Mouse (Mus musculus) myocyte (in vitro differentiated cells): ENCODE data around the gene Lbr. TPM values are rescaled to one million over a fixed set of nuclear protein-coding genes. Genes with fewer than 3 reads are reported as not detected.
"Not testable (repeated sequence)": the region's sequence is repeated elsewhere in the genome, so short reads cannot be mapped to it uniquely, and the experiment has no call there.

Experiments
- H3K27me3 ChIP-seq: one replicate; pipeline ENCODE4 v1.6.1; 2011; ENCODE audit not compliant: control insufficient read depth, insufficient read depth, insufficient read length
- H3K36me3 ChIP-seq: one replicate; pipeline ENCODE4 v1.6.1; 2011; ENCODE audit not compliant: control insufficient read depth, insufficient read depth
- H3K4me2 ChIP-seq: one replicate; pipeline ENCODE4 v1.6.1; 2011; ENCODE audit warnings: low read depth, control low read depth
- H3K4me3 ChIP-seq: one replicate; pipeline ENCODE4 v1.5.1; 2011; ENCODE audit warnings: mild to moderate bottlenecking, control low read depth, moderate library complexity
- H3K79me2 ChIP-seq: one replicate; pipeline ENCODE4 v1.6.1; 2011; ENCODE audit not compliant: control insufficient read depth, insufficient read depth
- H3ac ChIP-seq: one replicate; pipeline ENCODE4 v1.6.1; 2011; ENCODE audit not compliant: control insufficient read depth, insufficient read length
- CEBPB ChIP-seq: IDR thresholded peaks from 2 replicates; pipeline ENCODE4 v1.6.1; 2011; ENCODE audit warnings: mild to moderate bottlenecking, moderate library complexity; ENCODE audit not compliant: poor library complexity, insufficient read depth, severe bottlenecking
- E2F4 ChIP-seq: IDR thresholded peaks from one replicate; pipeline ENCODE4 v1.6.1; 2011; ENCODE audit warnings: mild to moderate bottlenecking, control low read depth, moderate library complexity; ENCODE audit not compliant: insufficient read depth
- MAX ChIP-seq: IDR thresholded peaks from one replicate; pipeline ENCODE4 v1.6.1; 2011; ENCODE audit warnings: low read depth, mild to moderate bottlenecking, control low read depth
- MYOD1 ChIP-seq, 3 experiments: IDR thresholded peaks; one replicate each; pipeline ENCODE4 v1.6.1; 2011; ENCODE audit warnings: control low read depth in 2 of 3, low read depth in 2 of 3, mild to moderate bottlenecking in 2 of 3, moderate library complexity in 1 of 3; ENCODE audit not compliant: insufficient read length in 2 of 3, control insufficient read depth in 1 of 3
- MYOG ChIP-seq, 3 experiments: IDR thresholded peaks; one replicate each; pipeline ENCODE4 v1.6.1; 2011; ENCODE audit warnings: control low read depth in 2 of 3, low read depth in 2 of 3, mild to moderate bottlenecking in 2 of 3; ENCODE audit not compliant: insufficient read length in 2 of 3, control insufficient read depth in 1 of 3, insufficient read depth in 1 of 3
- POLR2A ChIP-seq: IDR thresholded peaks from one replicate; pipeline ENCODE4 v1.6.1; 2011; ENCODE audit warnings: low read depth, mild to moderate bottlenecking, control low read depth, moderate library complexity; ENCODE audit not compliant: insufficient read length
- POLR2AphosphoS2 ChIP-seq: IDR thresholded peaks from one replicate; pipeline ENCODE4 v1.6.1; 2011; ENCODE audit warnings: low read depth, control low read depth; ENCODE audit not compliant: insufficient read length
- REST ChIP-seq: IDR thresholded peaks from one replicate; pipeline ENCODE4 v1.6.1; 2011; ENCODE audit warnings: mild to moderate bottlenecking, control low read depth, moderate library complexity; ENCODE audit not compliant: insufficient read depth, insufficient read length
- SRF ChIP-seq: IDR thresholded peaks from one replicate; pipeline ENCODE4 v1.6.1; 2011; ENCODE audit warnings: low read depth; ENCODE audit not compliant: control insufficient read depth, insufficient read length
- TCF12 ChIP-seq: IDR thresholded peaks from one replicate; pipeline ENCODE4 v1.6.1; 2011; ENCODE audit warnings: mild to moderate bottlenecking, control low read depth; ENCODE audit not compliant: poor library complexity, insufficient read depth, severe bottlenecking
- TCF3 ChIP-seq: IDR thresholded peaks from one replicate; pipeline ENCODE4 v1.6.1; 2011; ENCODE audit warnings: low read depth, control low read depth; ENCODE audit not compliant: insufficient read length
- USF1 ChIP-seq: IDR thresholded peaks from one replicate; pipeline ENCODE4 v1.6.1; 2011; ENCODE audit warnings: low read depth, mild to moderate bottlenecking, control low read depth, moderate library complexity
- polyA plus RNA-seq: library from polyadenylated mRNA; unstranded; fragments of >200 nt; fragmentation: generic; extraction: Trizol; gene quantifications from one replicate; pipeline ENCODE4 v1.2.1, GENCODE M21; 2012; ENCODE audit warnings: missing spikeins

Gene Lbr
- polyA plus RNA-seq, 1 experiment = 15.1 TPM

DNA sequence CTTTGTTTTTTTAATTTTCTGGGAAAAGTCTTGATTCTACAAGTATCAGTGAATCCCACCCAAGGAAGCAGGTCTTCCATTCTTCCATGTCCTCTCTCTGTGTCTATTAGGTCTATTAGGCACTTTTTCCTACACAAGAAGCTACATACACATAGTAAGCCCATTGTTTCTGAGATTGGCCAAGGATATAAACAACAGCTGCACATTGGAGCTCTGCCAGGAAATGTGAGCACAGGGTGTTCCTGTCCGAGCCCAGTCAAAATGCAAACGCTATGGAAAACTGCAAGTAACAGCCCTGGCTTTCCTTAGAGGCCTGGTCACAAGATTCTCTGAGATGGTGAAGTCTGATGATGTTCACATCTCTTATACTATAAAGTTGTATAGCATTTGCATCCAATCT, 49.3 kb downstream of the Lbr start:
- Histone ChIP-seq H3K27me3 (no peaks in the 10 kb centered on the region), H3K4me3 (no peak overlapping the region), H3K36me3 (no peaks in the 10 kb centered on the region), H3K79me2 (no peaks in the 10 kb centered on the region), H3ac (no peak overlapping the region), H3K4me2 (no peak overlapping the region)
- TF ChIP-seq MYOG (IDR thresholded peaks at IDR 0.05; ENCODE audit: control insufficient read depth in 1 of 3, insufficient read depth in 1 of 3, insufficient read length in 2 of 3, low read depth in 2 of 3) (no peak), CEBPB (no peak), E2F4 (no peak), USF1 (no peak), POLR2A (no peak), POLR2AphosphoS2 (no peak), MAX (no peak), MYOD1 (IDR thresholded peaks at IDR 0.05; ENCODE audit: control insufficient read depth in 1 of 3, insufficient read length in 2 of 3, low read depth in 2 of 3) (no peak), REST (no peak), TCF12 (no peak), SRF (no peak), TCF3 (no peak)

DNA sequence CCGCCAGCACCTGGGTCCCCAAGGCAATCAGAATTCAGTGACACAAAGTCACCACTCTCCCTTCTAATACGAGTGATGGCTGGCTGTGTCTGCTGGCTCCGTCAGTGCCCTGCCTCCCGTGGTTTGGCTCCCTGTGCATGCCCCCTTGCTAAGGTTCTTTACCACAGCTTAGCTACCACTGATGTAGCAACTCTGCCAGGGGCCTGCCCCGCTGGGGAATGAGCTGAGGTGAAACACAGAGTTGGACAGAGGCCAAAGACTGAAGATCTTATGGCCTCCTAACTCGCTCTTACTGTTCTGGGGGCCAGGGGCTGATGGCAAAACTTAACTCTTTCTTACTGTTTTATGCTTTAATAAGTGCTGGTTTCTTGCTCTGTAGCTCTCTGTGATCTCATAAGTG, 52.9 kb downstream of the Lbr start:
- TF ChIP-seq POLR2A (no peak), TCF12 (no peak), REST (no peak), POLR2AphosphoS2 (no peak), MYOG (IDR thresholded peaks at IDR 0.05; ENCODE audit: control insufficient read depth in 1 of 3, insufficient read depth in 1 of 3, insufficient read length in 2 of 3, low read depth in 2 of 3) (no peak), MAX (no peak), SRF (no peak), E2F4 (no peak), MYOD1 (IDR thresholded peaks at IDR 0.05; ENCODE audit: control insufficient read depth in 1 of 3, insufficient read length in 2 of 3, low read depth in 2 of 3) (no peak), CEBPB (no peak), USF1 (no peak), TCF3 (no peak)
- no peak overlapping the region for H3ac ChIP-seq
- H3K27me3 ChIP-seq = no peaks in the 10 kb centered on the region
- no peak overlapping the region for H3K4me3 ChIP-seq
- H3K79me2 ChIP-seq = no peaks in the 10 kb centered on the region
- no peak overlapping the region for H3K4me2 ChIP-seq
- H3K36me3 ChIP-seq = no peaks in the 10 kb centered on the region

DNA sequence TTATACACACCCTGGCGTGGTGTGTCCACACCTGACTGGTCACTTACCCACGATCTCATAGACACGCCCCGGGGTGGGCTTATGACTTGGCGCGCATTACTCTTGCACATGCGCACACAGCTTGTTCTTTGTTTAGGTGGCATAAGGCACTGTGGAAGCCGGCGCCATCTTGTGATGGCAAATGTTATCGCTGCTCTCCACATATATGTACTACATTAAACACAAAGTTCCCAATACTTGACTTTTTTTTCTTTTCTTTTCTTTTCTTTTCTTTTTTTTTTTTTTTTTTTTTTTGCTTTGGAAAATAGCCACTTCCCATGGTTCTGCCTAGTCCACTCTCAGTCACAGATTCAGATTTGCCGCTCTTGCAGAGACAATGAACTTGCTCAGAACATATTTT, 60.2 kb downstream of the Lbr start:
- not testable (repeated sequence) for H3K4me3 ChIP-seq, H3K4me2 ChIP-seq, H3ac ChIP-seq

DNA sequence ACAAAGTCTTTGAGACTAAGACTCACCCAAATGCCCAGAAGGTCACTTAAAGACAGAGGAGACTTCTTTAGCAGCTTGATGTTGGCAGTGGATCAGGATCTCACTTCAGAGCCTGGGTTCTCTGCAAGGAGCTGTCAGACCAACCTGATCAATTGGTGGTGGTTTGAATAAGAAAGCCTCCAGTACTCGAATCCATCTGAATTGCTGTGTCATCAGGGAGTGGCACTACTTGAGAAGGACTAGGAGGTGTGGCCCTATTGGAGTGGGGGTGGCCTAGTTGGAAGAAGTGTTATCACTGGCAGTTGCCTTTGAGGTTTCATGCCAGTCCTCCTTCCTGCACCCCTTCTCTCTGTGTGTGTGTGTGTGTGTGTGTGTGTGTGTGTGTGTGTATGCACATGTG, 66.3 kb downstream of the Lbr start:
- no peak overlapping the region for H3K4me2 ChIP-seq
- no peaks in the 10 kb centered on the region for H3K79me2 ChIP-seq
- H3K27me3 ChIP-seq = no peaks in the 10 kb centered on the region
- no peaks in the 10 kb centered on the region for H3K36me3 ChIP-seq
- no peak overlapping the region for H3ac ChIP-seq
- no peak for TF ChIP-seq POLR2AphosphoS2
- TF ChIP-seq E2F4 = no peak
- TF ChIP-seq SRF = no peak
- no peak for TF ChIP-seq MAX
- TF ChIP-seq POLR2A = no peak
- no peak for TF ChIP-seq MYOD1 (IDR thresholded peaks at IDR 0.05; ENCODE audit: control insufficient read depth in 1 of 3, insufficient read length in 2 of 3, low read depth in 2 of 3)
- no peak for TF ChIP-seq TCF3
- TF ChIP-seq REST = no peak
- no peak for TF ChIP-seq TCF12
- TF ChIP-seq CEBPB = no peak
- no peak for TF ChIP-seq MYOG (IDR thresholded peaks at IDR 0.05; ENCODE audit: control insufficient read depth in 1 of 3, insufficient read depth in 1 of 3, insufficient read length in 2 of 3, low read depth in 2 of 3)
- no peak for TF ChIP-seq USF1
- no peak overlapping the region for H3K4me3 ChIP-seq

More for the DNA sequence above, 60.2 kb downstream of the Lbr start:
- H3K27me3 ChIP-seq, H3K79me2 ChIP-seq, H3K36me3 ChIP-seq: not testable (repeated sequence)

DNA sequence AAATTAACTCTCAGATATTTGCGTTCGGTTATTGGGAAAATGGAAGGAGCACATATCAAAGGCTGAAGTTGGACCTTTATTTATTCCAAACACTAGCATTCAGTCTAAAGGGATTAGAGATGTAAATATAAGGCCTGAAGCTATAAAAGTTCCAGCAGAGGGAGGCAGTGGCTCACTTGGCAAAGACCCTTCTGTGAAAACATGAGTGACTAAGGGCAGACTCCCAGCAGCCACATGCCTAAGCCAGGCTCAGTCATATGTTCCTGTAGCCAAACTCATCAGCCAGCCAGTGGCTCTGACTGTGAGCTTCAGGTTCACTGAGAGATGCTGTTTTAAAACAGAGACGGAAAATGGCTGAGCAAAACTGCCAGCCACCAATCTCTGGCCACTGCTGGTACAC, 71.0 kb downstream of the Lbr start:
- Histone ChIP-seq H3K79me2 (no peaks in the 10 kb centered on the region), H3K4me2 (no peak overlapping the region), H3ac (no peak overlapping the region), H3K27me3 (no peaks in the 10 kb centered on the region), H3K36me3 (no peaks in the 10 kb centered on the region), H3K4me3 (no peak overlapping the region)
- TF ChIP-seq TCF12 (no peak), MYOD1 (IDR thresholded peaks at IDR 0.05; ENCODE audit: control insufficient read depth in 1 of 3, insufficient read length in 2 of 3, low read depth in 2 of 3) (no peak), MAX (no peak), E2F4 (no peak), CEBPB (no peak), POLR2A (no peak), REST (no peak), MYOG (IDR thresholded peaks at IDR 0.05; ENCODE audit: control insufficient read depth in 1 of 3, insufficient read depth in 1 of 3, insufficient read length in 2 of 3, low read depth in 2 of 3) (no peak), TCF3 (no peak), USF1 (no peak), POLR2AphosphoS2 (no peak)
